Mouse (Mus musculus): ENCODE measurements around the gene Ppan. TPM values are rescaled to one million over a fixed set of nuclear protein-coding genes. Genes with fewer than 3 reads are reported as not detected.

The Ppan gene
- polyA plus RNA-seq (2017; shearing (Covaris generic)): 106 TPM

GRCm38 (mm10) chr9:20887704-20888385 is at the start of gene Ppan:
TSS of gene Ppan (plus strand) at chr9:20888175.

GRCm38 (mm10) chr9:20868448-20869001 is 19.4 kb upstream of the Ppan start, which contains the start of gene A230050P20Rik:
TSS of gene A230050P20Rik (plus strand) at chr9:20868642.

GRCm38 (mm10) chr9:20879097-20879792 is 8.7 kb upstream of the Ppan start, which contains the start of gene Angptl6:
TSS of gene Angptl6 (minus strand) at chr9:20879727.

GRCm38 (mm10) chr9:20898511-20899073 is 10.6 kb downstream of the Ppan start, which contains the start of gene Eif3g:
TSS of gene Eif3g (minus strand) at chr9:20898623.

Other genes starting within 250 kb of the Ppan start
- 383 TPM for gene Ubl5, start 245.3 kb upstream of the Ppan start, polyA plus RNA-seq (2017; shearing (Covaris generic))
- 108 TPM for gene Fbxl12, start 243.4 kb upstream of the Ppan start, polyA plus RNA-seq (2017; shearing (Covaris generic))
- 21.8 TPM for gene Pin1, start 236.1 kb upstream of the Ppan start, polyA plus RNA-seq (2017; shearing (Covaris generic))
- gene Olfm2, start 141.8 kb upstream of the Ppan start, polyA plus RNA-seq (2017; shearing (Covaris generic)): 0.31 TPM
- not detected for gene Col5a3, start 73.1 kb upstream of the Ppan start, polyA plus RNA-seq (2017; shearing (Covaris generic))
- gene Rdh8, start 69.7 kb upstream of the Ppan start, polyA plus RNA-seq (2017; shearing (Covaris generic)): not detected
- 25.8 TPM for gene A230050P20Rik, start 19.5 kb upstream of the Ppan start, polyA plus RNA-seq (2017; shearing (Covaris generic))
- gene Angptl6, start 8.4 kb upstream of the Ppan start, polyA plus RNA-seq (2017; shearing (Covaris generic)): 5.3 TPM
- 303 TPM for gene Eif3g, start 10.4 kb downstream of the Ppan start, polyA plus RNA-seq (2017; shearing (Covaris generic))
- gene Dnmt1, start 71.7 kb downstream of the Ppan start, polyA plus RNA-seq (2017; shearing (Covaris generic)): 75.5 TPM
- 2.3 TPM for gene S1pr2, start 88.6 kb downstream of the Ppan start, polyA plus RNA-seq (2017; shearing (Covaris generic))
- gene Mrpl4, start 114.6 kb downstream of the Ppan start, polyA plus RNA-seq (2017; shearing (Covaris generic)): 96.9 TPM
- 31.7 TPM for gene Icam1, start 127.8 kb downstream of the Ppan start, polyA plus RNA-seq (2017; shearing (Covaris generic))
- gene Icam4, start 141.2 kb downstream of the Ppan start, polyA plus RNA-seq (2017; shearing (Covaris generic)): 0.56 TPM
- gene Icam5, start 143.9 kb downstream of the Ppan start, polyA plus RNA-seq (2017; shearing (Covaris generic)): not detected
- not detected for gene Zglp1, start 178.9 kb downstream of the Ppan start, polyA plus RNA-seq (2017; shearing (Covaris generic))
- gene Gm49373, start 184.9 kb downstream of the Ppan start, polyA plus RNA-seq (2017; shearing (Covaris generic)): 0.44 TPM
- 35.4 TPM for gene Fdx1l, start 185.4 kb downstream of the Ppan start, polyA plus RNA-seq (2017; shearing (Covaris generic))
- 2.2 TPM for gene Gm38431, start 203.8 kb downstream of the Ppan start, polyA plus RNA-seq (2017; shearing (Covaris generic))
- gene Raver1, start 203.8 kb downstream of the Ppan start, polyA plus RNA-seq (2017; shearing (Covaris generic)): 64.1 TPM
- gene Tyk2, start 243.1 kb downstream of the Ppan start, polyA plus RNA-seq (2017; shearing (Covaris generic)): 47.8 TPM

Measured in naive thymus-derived CD4-positive, alpha-beta T cell, adult 5 months (primary cell).